Mouse (Mus musculus): ENCODE data around the gene Zfp865.

DNA sequence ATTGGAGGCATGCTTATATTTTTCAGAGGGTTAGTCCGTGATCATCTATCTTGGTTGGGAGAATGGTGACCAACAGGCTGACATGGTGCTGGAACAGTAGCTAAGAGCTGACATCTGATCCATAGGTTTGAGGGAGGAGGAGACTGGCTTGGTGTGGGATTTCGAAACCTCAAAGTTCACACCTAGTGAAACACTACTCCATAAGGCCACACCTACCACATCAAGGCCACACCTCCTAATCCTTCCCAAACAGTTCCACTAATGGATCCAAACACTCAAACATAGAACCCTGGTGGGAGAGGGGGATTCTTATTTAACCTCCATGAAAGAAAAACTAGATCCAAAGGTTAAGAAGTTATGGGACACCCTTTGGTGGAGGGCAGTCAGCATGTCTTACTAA lies 3.3 kb upstream of the Zfp865 start:
- TF ChIP-seq CTCF (IDR thresholded peaks at IDR 0.05; ENCODE audit: extremely low read depth, insufficient read depth, insufficient read length, insufficient replicate concordance), result no peak
- TF ChIP-seq POLR2A (IDR thresholded peaks at IDR 0.05; ENCODE audit: low read depth, low read length), result no peak
